Mouse (Mus musculus) heart, adult 2 months (tissue): Measurements from ENCODE around the gene Erv3.

Experiments
- CTCF ChIP-seq: fragments of 200-600 bp; IDR thresholded peaks from 2 replicates; pipeline ENCODE4 v1.8.1; 2022; ENCODE audit warnings: antibody characterized with exemption, mild to moderate bottlenecking, moderate library complexity
- EP300 ChIP-seq: fragments of 200-500 bp; IDR thresholded peaks from 2 replicates; pipeline ENCODE4 v1.6.1; 2011; ENCODE audit warnings: low read depth, low read length, control low read depth; ENCODE audit not compliant: insufficient read depth
- POLR2A ChIP-seq: fragments of 200-500 bp; IDR thresholded peaks from 2 replicates; pipeline ENCODE4 v1.6.1; 2011; ENCODE audit warnings: mild to moderate bottlenecking, low read depth, low read length, control low read depth; ENCODE audit not compliant: insufficient read depth

- no peak for TF ChIP-seq CTCF
- no peak for TF ChIP-seq POLR2A
- no peak for TF ChIP-seq EP300
Measured at GRCm38 (mm10) chr2:131905025-131905424, 45.5 kb upstream of the Erv3 start.
